Mouse (Mus musculus): ENCODE data around the gene Evx2. TPM values are rescaled to one million over a fixed set of nuclear protein-coding genes. Genes with fewer than 3 reads are reported as not detected.

Evx2 gene
- polyA plus RNA-seq, 1 experiment from 2014 or later: not detected

DNA sequence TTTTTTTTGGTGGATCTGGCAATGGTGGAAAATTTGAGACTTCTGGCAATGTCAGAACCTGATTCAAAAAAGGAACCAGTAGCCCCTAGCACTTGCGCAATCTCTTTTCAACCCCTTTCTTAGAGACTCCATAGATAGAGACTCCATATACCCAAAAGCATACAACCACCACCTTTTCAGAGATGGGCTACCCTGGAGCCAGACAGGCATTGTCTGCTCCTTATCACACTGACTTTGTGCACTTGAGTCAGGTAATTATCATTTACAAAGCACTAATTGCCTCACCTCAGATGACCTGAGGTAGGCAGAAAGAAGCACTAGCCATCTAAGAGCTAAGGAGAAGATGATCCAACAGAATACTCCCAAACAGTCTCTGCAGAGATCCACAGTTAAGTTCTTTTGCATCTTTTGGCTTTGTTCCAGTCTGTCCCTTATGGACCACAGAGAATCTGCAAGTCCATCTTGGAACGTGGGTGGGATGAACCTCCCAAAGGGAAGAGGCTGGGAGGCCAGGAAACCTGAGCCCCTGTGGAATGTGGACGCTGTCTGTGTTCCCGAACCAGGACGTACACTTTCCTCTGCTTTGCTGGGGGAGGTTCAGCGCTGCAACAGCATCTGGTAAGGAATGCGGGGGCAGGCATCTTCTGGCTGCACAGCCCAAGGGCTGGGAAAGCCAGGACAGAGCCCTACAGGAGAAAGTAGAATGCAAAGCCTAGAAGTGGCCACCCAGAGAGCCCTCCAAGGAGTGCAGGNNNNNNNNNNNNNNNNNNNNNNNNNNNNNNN lies 12.1 kb downstream of the Evx2 start:
- H3K27me3 ChIP-seq: peaks cover 84% of the 10 kb centered on the region
- H3K9ac ChIP-seq: no peak overlapping the region

DNA sequence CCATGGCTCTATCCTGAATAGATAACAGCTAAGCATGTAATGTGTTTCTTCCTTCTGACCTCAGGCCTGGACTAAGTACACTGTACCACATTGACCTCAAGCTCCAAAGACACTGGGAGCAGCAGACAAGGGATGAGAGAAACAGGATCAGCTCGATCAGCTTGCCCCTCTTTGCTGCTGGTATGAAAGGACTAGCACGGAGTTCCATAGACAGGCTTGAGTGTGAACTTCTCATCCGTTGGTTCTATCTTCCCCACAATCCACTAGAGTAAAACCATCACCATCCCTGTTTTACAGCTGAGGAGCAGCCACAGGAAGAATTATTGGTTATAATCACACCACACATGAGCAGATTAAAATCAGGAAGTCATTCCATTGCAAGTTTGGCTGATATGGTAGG lies 13.7 kb downstream of the Evx2 start:
- H3K9ac ChIP-seq: no peak overlapping the region
- no peak for ATAC-seq (ENCODE audit: insufficient number of reproducible peaks, low FRiP score, low TSS enrichment, low read depth)
- H3K4me1 ChIP-seq: no peaks in the 10 kb centered on the region
- no peaks in the 10 kb centered on the region for H3K9me3 ChIP-seq (replicated peaks)
- no peak overlapping the region for H3K4me2 ChIP-seq (replicated peaks)
- peaks cover 68% of the 10 kb centered on the region for H3K27me3 ChIP-seq
- 85% methylated on average over 3 of the region's 3 CpGs for WGBS
- no peak overlapping the region for H3K27ac ChIP-seq (replicated peaks)
- no peaks in the 10 kb centered on the region for H3K36me3 ChIP-seq
- no peak overlapping the region for H3K4me3 ChIP-seq (replicated peaks)

More for the DNA sequence above, 12.1 kb downstream of the Evx2 start:
- WGBS: 18% methylated on average over 7 of the region's 7 CpGs
- no peaks in the 10 kb centered on the region for H3K9me3 ChIP-seq (replicated peaks)
- no peaks in the 10 kb centered on the region for H3K4me1 ChIP-seq
- H3K4me3 ChIP-seq (replicated peaks): no peak overlapping the region
- no peaks in the 10 kb centered on the region for H3K36me3 ChIP-seq
- no peak overlapping the region for H3K27ac ChIP-seq (replicated peaks)
- no peak for ATAC-seq (ENCODE audit: insufficient number of reproducible peaks, low FRiP score, low TSS enrichment, low read depth)
- H3K4me2 ChIP-seq (replicated peaks): no peak overlapping the region

GRCm38 (mm10) chr2:74642431-74642830 lies 16.9 kb downstream of the Evx2 start:
- H3K27me3 ChIP-seq: peaks cover 36% of the 10 kb centered on the region
- H3K4me1 ChIP-seq: no peaks in the 10 kb centered on the region
- 65% methylated on average over 5 of the region's 5 CpGs for WGBS
- no peak for ATAC-seq (ENCODE audit: insufficient number of reproducible peaks, low FRiP score, low TSS enrichment, low read depth)
- H3K27ac ChIP-seq (replicated peaks): no peak overlapping the region
- no peak overlapping the region for H3K9ac ChIP-seq
- no peak overlapping the region for H3K4me2 ChIP-seq (replicated peaks)
- no peaks in the 10 kb centered on the region for H3K9me3 ChIP-seq (replicated peaks)
- no peaks in the 10 kb centered on the region for H3K36me3 ChIP-seq
- H3K4me3 ChIP-seq (replicated peaks): no peak overlapping the region

DNA sequence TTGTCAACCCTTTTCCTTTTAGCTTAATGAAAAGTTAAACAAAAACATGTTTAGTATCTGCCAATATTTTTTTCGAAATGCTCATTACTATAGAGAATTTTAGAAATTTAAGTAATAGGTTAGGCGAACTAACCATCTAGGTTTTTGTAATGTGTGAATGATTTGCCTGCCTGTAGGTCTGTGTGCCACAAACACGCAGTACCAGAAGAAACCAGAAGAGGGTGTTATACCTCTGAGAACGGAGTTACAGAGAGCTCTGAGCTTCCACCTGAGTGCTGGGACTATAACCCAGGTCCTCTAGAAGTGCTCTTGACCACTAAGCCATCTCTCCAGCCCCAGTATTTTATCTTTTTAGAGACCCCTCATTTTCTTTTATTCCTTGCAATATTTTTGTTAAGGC lies 23.9 kb downstream of the Evx2 start:
- no peak for ATAC-seq (ENCODE audit: insufficient number of reproducible peaks, low FRiP score, low TSS enrichment, low read depth)
- 64% methylated on average over 4 of the region's 4 CpGs for WGBS
- Histone ChIP-seq H3K36me3 (no peaks in the 10 kb centered on the region), H3K27me3 (no peaks in the 10 kb centered on the region; the same call in 1 of the 2 replicates), H3K27ac (replicated peaks) (no peak overlapping the region), H3K4me2 (replicated peaks) (no peak overlapping the region), H3K4me1 (no peaks in the 10 kb centered on the region), H3K9me3 (replicated peaks) (no peaks in the 10 kb centered on the region), H3K4me3 (replicated peaks) (no peak overlapping the region), H3K9ac (no peak overlapping the region)

- Histone ChIP-seq H3K27ac (replicated peaks) (no peak overlapping the region), H3K9ac (no peak overlapping the region), H3K4me2 (replicated peaks) (no peak overlapping the region), H3K4me3 (replicated peaks) (no peak overlapping the region), H3K4me1 (no peaks in the 10 kb centered on the region), H3K36me3 (no peaks in the 10 kb centered on the region), H3K9me3 (replicated peaks) (no peaks in the 10 kb centered on the region), H3K27me3 (no peaks in the 10 kb centered on the region)
- ATAC-seq (ENCODE audit: insufficient number of reproducible peaks, low FRiP score, low TSS enrichment, low read depth): no peak
- WGBS: 69% methylated on average over 10 of the region's 10 CpGs
These were observed 39.0 kb downstream of the Evx2 start for GRCm38 (mm10) chr2:74620368-74620767.

DNA sequence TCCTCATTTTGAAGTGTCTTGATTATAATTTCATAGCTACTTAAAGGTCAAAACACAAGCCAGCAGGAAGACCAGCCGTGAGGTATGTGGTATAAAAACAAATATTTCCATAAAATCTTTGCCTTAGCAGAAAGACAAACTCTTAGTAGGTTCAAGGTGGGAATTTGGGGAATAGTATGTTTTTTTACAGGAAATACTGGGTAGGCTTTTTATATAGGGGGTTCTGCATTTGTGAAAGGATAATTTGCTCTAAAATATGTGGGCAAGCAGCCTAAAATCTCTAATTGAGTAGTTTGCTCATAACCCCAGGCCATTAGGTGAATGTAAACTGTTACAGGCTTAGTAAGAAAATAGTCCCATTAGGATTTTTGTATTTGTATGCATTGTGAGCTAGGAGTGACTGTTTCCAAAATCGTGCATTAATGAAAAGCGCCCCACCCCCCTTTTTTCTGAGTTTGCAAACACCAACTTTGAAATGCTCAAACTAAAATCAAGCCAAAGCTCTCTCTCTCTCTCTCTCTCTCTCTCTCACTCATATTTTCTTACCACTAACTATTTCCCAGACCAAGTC lies 39.6 kb downstream of the Evx2 start:
- ATAC-seq (ENCODE audit: insufficient number of reproducible peaks, low FRiP score, low TSS enrichment, low read depth): no peak
- H3K4me2 ChIP-seq (replicated peaks): no peak overlapping the region
- H3K27ac ChIP-seq (replicated peaks): no peak overlapping the region
- WGBS: 62% methylated on average over 3 of the region's 3 CpGs
- no peaks in the 10 kb centered on the region for H3K4me1 ChIP-seq
- H3K4me3 ChIP-seq (replicated peaks): no peak overlapping the region
- no peak overlapping the region for H3K9ac ChIP-seq
- H3K9me3 ChIP-seq (replicated peaks): no peaks in the 10 kb centered on the region
- no peaks in the 10 kb centered on the region for H3K27me3 ChIP-seq
- H3K36me3 ChIP-seq: no peaks in the 10 kb centered on the region

GRCm38 (mm10) chr2:74617706-74618105 lies 41.7 kb downstream of the Evx2 start:
- ATAC-seq (ENCODE audit: insufficient number of reproducible peaks, low FRiP score, low TSS enrichment, low read depth): no peak
- no peaks in the 10 kb centered on the region for H3K27me3 ChIP-seq
- no peak overlapping the region for H3K4me3 ChIP-seq (replicated peaks)
- no peaks in the 10 kb centered on the region for H3K36me3 ChIP-seq
- H3K9ac ChIP-seq: no peak overlapping the region
- WGBS: 51% methylated on average over 9 of the region's 9 CpGs
- H3K4me1 ChIP-seq: no peaks in the 10 kb centered on the region
- H3K27ac ChIP-seq (replicated peaks): no peak overlapping the region
- no peaks in the 10 kb centered on the region for H3K9me3 ChIP-seq (replicated peaks)
- H3K4me2 ChIP-seq (replicated peaks): no peak overlapping the region

GRCm38 (mm10) chr2:74611406-74611805 lies 48.0 kb downstream of the Evx2 start:
- Histone ChIP-seq H3K4me1 (no peaks in the 10 kb centered on the region), H3K36me3 (no peaks in the 10 kb centered on the region), H3K9me3 (replicated peaks) (no peaks in the 10 kb centered on the region), H3K9ac (no peak overlapping the region), H3K27ac (replicated peaks) (no peak overlapping the region), H3K4me2 (replicated peaks) (no peak overlapping the region), H3K4me3 (replicated peaks) (no peak overlapping the region), H3K27me3 (no peaks in the 10 kb centered on the region)
- 87% methylated on average over 4 of the region's 4 CpGs for WGBS
- no peak for ATAC-seq (ENCODE audit: insufficient number of reproducible peaks, low FRiP score, low TSS enrichment, low read depth)

GRCm38 (mm10) chr2:74609350-74609749 lies 50.0 kb downstream of the Evx2 start:
- Histone ChIP-seq H3K4me1 (no peaks in the 10 kb centered on the region), H3K9ac (no peak overlapping the region), H3K27ac (replicated peaks) (no peak overlapping the region), H3K4me3 (replicated peaks) (no peak overlapping the region), H3K36me3 (no peaks in the 10 kb centered on the region), H3K4me2 (replicated peaks) (no peak overlapping the region), H3K27me3 (no peaks in the 10 kb centered on the region), H3K9me3 (replicated peaks) (no peaks in the 10 kb centered on the region)
- no peak for ATAC-seq (ENCODE audit: insufficient number of reproducible peaks, low FRiP score, low TSS enrichment, low read depth)

GRCm38 (mm10) chr2:74606087-74606760 lies 53.1 kb downstream of the Evx2 start:
- no peak overlapping the region for H3K4me2 ChIP-seq (replicated peaks)
- no peaks in the 10 kb centered on the region for H3K9me3 ChIP-seq (replicated peaks)
- no peaks in the 10 kb centered on the region for H3K4me1 ChIP-seq
- no peaks in the 10 kb centered on the region for H3K36me3 ChIP-seq
- no peak overlapping the region for H3K4me3 ChIP-seq (replicated peaks)
- no peak overlapping the region for H3K27ac ChIP-seq (replicated peaks)
- ATAC-seq (ENCODE audit: insufficient number of reproducible peaks, low FRiP score, low TSS enrichment, low read depth): no peak
- H3K27me3 ChIP-seq: no peaks in the 10 kb centered on the region
- WGBS: 86% methylated on average over 5 of the region's 5 CpGs
- no peak overlapping the region for H3K9ac ChIP-seq

- Histone ChIP-seq H3K9ac (no peak overlapping the region), H3K9me3 (replicated peaks) (no peaks in the 10 kb centered on the region), H3K4me3 (replicated peaks) (no peak overlapping the region), H3K27ac (replicated peaks) (no peak overlapping the region), H3K36me3 (no peaks in the 10 kb centered on the region), H3K4me1 (no peaks in the 10 kb centered on the region), H3K27me3 (no peaks in the 10 kb centered on the region), H3K4me2 (replicated peaks) (no peak overlapping the region)
- WGBS: 23% methylated on average over 3 of the region's 3 CpGs
- ATAC-seq (ENCODE audit: insufficient number of reproducible peaks, low FRiP score, low TSS enrichment, low read depth): no peak
These were observed 55.3 kb downstream of the Evx2 start for GRCm38 (mm10) chr2:74604011-74604410.

Measured in embryonic facial prominence, embryonic 15.5 days (tissue).